Mouse (Mus musculus): ENCODE data around the gene Unc13b.

- TF ChIP-seq GATA1 (IDR thresholded peaks at IDR 0.05; ENCODE audit: low read length): no peak
- TF ChIP-seq TAL1 (IDR thresholded peaks at IDR 0.05; ENCODE audit: low read length): no peak
These were observed 201.3 kb downstream of the Unc13b start for GRCm38 (mm10) chr4:43260096-43260495.
